Mouse (Mus musculus): ENCODE results near the gene Calml3. TPM values are rescaled to one million over a fixed set of nuclear protein-coding genes. Genes with fewer than 3 reads are reported as not detected.
A peak's percentile ranks its signal among the peaks of the same experiment; 100 is the strongest.

The Calml3 gene
- polyA plus RNA-seq, 1 experiment from 2014 or later: not detected

DNA sequence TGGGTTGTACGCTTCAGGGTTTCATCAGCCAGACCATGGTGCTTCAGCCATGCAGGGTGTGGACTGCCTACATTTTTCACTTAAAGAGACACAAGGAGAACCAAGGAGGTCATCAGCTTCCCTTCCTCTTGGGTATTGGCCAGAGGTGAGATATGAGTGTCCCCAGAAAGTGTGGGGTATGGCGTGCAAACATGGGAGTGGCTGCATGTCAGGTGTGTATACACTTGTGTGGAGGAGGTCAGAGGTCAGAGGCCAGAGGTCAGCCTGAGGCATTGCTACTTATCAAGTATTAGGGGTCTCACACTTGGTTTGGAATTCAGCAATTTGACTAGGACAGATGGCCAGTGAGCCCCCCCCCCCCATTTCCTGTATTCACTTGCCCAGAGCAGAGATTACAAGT lies 15.5 kb downstream of the Calml3 start:
- no peak overlapping the region for H3K9ac ChIP-seq (replicated peaks; ENCODE audit: low read depth, low read length)
- no peak for ATAC-seq
- no peaks in the 10 kb centered on the region for H3K9me3 ChIP-seq (ENCODE audit: control insufficient read depth, low read length)
- H3K36me3 ChIP-seq (ENCODE audit: control insufficient read depth, insufficient read depth): no peaks in the 10 kb centered on the region
- no peaks in the 10 kb centered on the region for H3K27me3 ChIP-seq (replicated peaks; ENCODE audit: control insufficient read depth, insufficient read depth, low read length)
- 86% methylated on average over 2 of the region's 2 CpGs for WGBS
- H3K4me1 ChIP-seq (replicated peaks; ENCODE audit: control insufficient read depth, insufficient read depth, low read length): no peaks in the 10 kb centered on the region
- no peak overlapping the region for H3K4me2 ChIP-seq (ENCODE audit: low read length)
- H3K27ac ChIP-seq (ENCODE audit: low read length): no peak overlapping the region
- H3K4me3 ChIP-seq (replicated peaks; ENCODE audit: low read length): no peak overlapping the region

DNA sequence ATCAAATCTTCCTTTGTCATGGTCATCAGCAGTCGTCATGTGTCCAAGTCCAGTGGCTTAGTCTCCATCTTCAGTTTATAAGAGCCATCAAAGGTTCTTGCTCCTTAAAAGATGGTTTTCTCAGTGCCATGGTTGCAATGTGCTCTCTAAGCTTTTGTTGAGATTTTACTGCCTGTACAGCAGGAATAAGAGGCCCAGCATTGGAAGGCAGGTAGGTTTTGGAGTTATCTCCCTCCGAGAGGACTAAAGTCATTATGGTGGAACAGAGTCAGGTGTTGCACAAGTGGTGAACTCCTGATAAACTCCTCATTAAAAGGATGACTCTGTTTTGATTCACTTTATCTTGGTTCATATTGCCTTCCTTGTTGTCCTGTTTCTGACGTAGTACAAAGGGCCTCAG lies 16.5 kb downstream of the Calml3 start:
- no peak overlapping the region for H3K4me2 ChIP-seq (ENCODE audit: low read length)
- no peaks in the 10 kb centered on the region for H3K4me1 ChIP-seq (replicated peaks; ENCODE audit: control insufficient read depth, insufficient read depth, low read length)
- H3K9ac ChIP-seq (replicated peaks; ENCODE audit: low read depth, low read length): no peak overlapping the region
- H3K4me3 ChIP-seq (replicated peaks; ENCODE audit: low read length): no peak overlapping the region
- no peaks in the 10 kb centered on the region for H3K36me3 ChIP-seq (ENCODE audit: control insufficient read depth, insufficient read depth)
- H3K27ac ChIP-seq (ENCODE audit: low read length): no peak overlapping the region
- 92% methylated on average over 3 of the region's 3 CpGs for WGBS
- H3K9me3 ChIP-seq (ENCODE audit: control insufficient read depth, low read length): no peaks in the 10 kb centered on the region
- no peak for ATAC-seq
- no peaks in the 10 kb centered on the region for H3K27me3 ChIP-seq (replicated peaks; ENCODE audit: control insufficient read depth, insufficient read depth, low read length)

DNA sequence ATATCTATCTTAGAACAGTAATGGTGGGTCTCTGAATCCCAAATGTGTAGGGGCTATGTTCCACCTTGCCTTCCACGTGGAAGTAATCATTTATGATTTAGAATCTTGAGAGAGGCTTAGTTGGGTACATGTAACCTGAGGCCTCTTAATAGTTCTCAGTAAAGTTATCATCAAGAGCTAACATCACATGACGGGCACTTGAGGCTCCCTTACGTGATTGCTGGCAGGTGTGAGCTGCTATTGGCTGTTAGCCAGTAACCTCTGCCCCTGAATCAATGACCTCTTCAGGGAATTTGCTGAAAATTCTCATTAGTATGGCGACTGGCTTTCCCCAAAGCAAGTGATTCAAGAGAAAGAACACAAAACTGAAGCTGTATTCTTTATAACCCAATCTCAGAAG lies 17.0 kb downstream of the Calml3 start:
- no peak overlapping the region for H3K9ac ChIP-seq (replicated peaks; ENCODE audit: low read depth, low read length)
- H3K4me3 ChIP-seq (replicated peaks; ENCODE audit: low read length): no peak overlapping the region
- H3K27me3 ChIP-seq (replicated peaks; ENCODE audit: control insufficient read depth, insufficient read depth, low read length): no peaks in the 10 kb centered on the region
- ATAC-seq: no peak
- no peaks in the 10 kb centered on the region for H3K9me3 ChIP-seq (ENCODE audit: control insufficient read depth, low read length)
- H3K36me3 ChIP-seq (ENCODE audit: control insufficient read depth, insufficient read depth): no peaks in the 10 kb centered on the region
- H3K4me2 ChIP-seq (ENCODE audit: low read length): no peak overlapping the region
- H3K4me1 ChIP-seq (replicated peaks; ENCODE audit: control insufficient read depth, insufficient read depth, low read length): no peaks in the 10 kb centered on the region
- 70% methylated on average over 4 of the region's 4 CpGs for WGBS
- H3K27ac ChIP-seq (ENCODE audit: low read length): no peak overlapping the region

- no peak overlapping the region for H3K27ac ChIP-seq (ENCODE audit: low read length)
- ATAC-seq: no peak
- no peaks in the 10 kb centered on the region for H3K27me3 ChIP-seq (replicated peaks; ENCODE audit: control insufficient read depth, insufficient read depth, low read length)
- no peaks in the 10 kb centered on the region for H3K36me3 ChIP-seq (ENCODE audit: control insufficient read depth, insufficient read depth)
- H3K4me3 ChIP-seq (replicated peaks; ENCODE audit: low read length): no peak overlapping the region
- no peaks in the 10 kb centered on the region for H3K4me1 ChIP-seq (replicated peaks; ENCODE audit: control insufficient read depth, insufficient read depth, low read length)
- no peak overlapping the region for H3K9ac ChIP-seq (replicated peaks; ENCODE audit: low read depth, low read length)
- 71% methylated on average over 2 of the region's 2 CpGs for WGBS
- no peak overlapping the region for H3K4me2 ChIP-seq (ENCODE audit: low read length)
- no peaks in the 10 kb centered on the region for H3K9me3 ChIP-seq (ENCODE audit: control insufficient read depth, low read length)
Observed at GRCm38 (mm10) chr13:3783621-3784020, 20.5 kb downstream of the Calml3 start.

GRCm38 (mm10) chr13:3782499-3782898 lies 21.6 kb downstream of the Calml3 start:
- H3K27me3 ChIP-seq (replicated peaks; ENCODE audit: control insufficient read depth, insufficient read depth, low read length): no peaks in the 10 kb centered on the region
- H3K9me3 ChIP-seq (ENCODE audit: control insufficient read depth, low read length): no peaks in the 10 kb centered on the region
- 38% methylated on average over 2 of the region's 2 CpGs for WGBS
- no peaks in the 10 kb centered on the region for H3K36me3 ChIP-seq (ENCODE audit: control insufficient read depth, insufficient read depth)
- H3K4me1 ChIP-seq (replicated peaks; ENCODE audit: control insufficient read depth, insufficient read depth, low read length): no peaks in the 10 kb centered on the region
- no peak overlapping the region for H3K27ac ChIP-seq (ENCODE audit: low read length)
- H3K4me3 ChIP-seq (replicated peaks; ENCODE audit: low read length): no peak overlapping the region
- ATAC-seq: no peak
- no peak overlapping the region for H3K9ac ChIP-seq (replicated peaks; ENCODE audit: low read depth, low read length)
- no peak overlapping the region for H3K4me2 ChIP-seq (ENCODE audit: low read length)

- no peaks in the 10 kb centered on the region for H3K4me1 ChIP-seq (replicated peaks; ENCODE audit: control insufficient read depth, insufficient read depth, low read length)
- H3K4me2 ChIP-seq (ENCODE audit: low read length): no peak overlapping the region
- no peak overlapping the region for H3K4me3 ChIP-seq (replicated peaks; ENCODE audit: low read length)
- no peaks in the 10 kb centered on the region for H3K27me3 ChIP-seq (replicated peaks; ENCODE audit: control insufficient read depth, insufficient read depth, low read length)
- H3K9me3 ChIP-seq (ENCODE audit: control insufficient read depth, low read length): no peaks in the 10 kb centered on the region
- H3K36me3 ChIP-seq (ENCODE audit: control insufficient read depth, insufficient read depth): no peaks in the 10 kb centered on the region
- H3K9ac ChIP-seq (replicated peaks; ENCODE audit: low read depth, low read length): no peak overlapping the region
- no peak overlapping the region for H3K27ac ChIP-seq (ENCODE audit: low read length)
- ATAC-seq: no peak
- WGBS: 81% methylated on average over 8 of the region's 8 CpGs
Observed at GRCm38 (mm10) chr13:3779575-3780226, 24.4 kb downstream of the Calml3 start.

DNA sequence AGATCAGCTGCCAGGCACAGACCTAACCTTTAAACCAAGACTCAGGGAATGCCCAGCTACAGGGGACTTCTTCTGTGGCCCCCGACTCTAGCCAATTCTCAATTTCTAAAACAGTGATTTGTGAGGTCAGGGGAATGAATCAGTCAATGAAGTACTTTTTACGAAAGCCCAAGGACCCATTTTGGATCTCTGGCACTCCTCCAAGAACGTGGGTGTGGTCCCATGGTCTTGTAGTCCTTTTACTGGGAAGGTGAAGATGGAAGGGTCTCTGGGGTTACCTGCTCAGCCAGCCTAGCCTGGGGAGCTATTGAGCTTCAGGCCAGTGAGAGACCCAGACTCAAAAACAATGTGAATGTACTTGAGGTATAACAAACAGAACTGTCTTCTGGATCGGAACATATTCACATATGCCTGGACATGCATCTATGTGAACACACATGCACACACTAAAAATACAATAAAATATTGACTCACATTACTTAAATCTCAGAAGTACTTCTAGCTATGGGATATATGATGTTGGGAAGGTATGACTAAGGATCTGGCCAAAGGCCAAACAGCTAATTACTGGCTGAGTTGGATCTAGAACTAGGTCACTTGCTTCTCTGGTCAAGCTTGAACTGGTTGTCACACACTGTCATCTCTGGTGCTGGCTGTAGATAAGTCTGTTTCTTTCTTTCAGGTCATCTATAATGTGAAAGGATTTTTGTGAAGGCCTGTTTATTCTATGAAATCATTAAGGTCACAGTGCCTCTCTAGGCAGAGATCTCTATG lies 25.3 kb downstream of the Calml3 start:
- Histone ChIP-seq H3K27me3 (replicated peaks; ENCODE audit: control insufficient read depth, insufficient read depth, low read length) (no peaks in the 10 kb centered on the region), H3K27ac (ENCODE audit: low read length) (no peak overlapping the region), H3K4me3 (replicated peaks; ENCODE audit: low read length) (no peak overlapping the region), H3K36me3 (ENCODE audit: control insufficient read depth, insufficient read depth) (no peaks in the 10 kb centered on the region), H3K9ac (replicated peaks; ENCODE audit: low read depth, low read length) (no peak overlapping the region), H3K4me2 (ENCODE audit: low read length) (no peak overlapping the region), H3K4me1 (replicated peaks; ENCODE audit: control insufficient read depth, insufficient read depth, low read length) (no peaks in the 10 kb centered on the region), H3K9me3 (ENCODE audit: control insufficient read depth, low read length) (no peaks in the 10 kb centered on the region)
- 79% methylated on average over 4 of the region's 4 CpGs for WGBS
- ATAC-seq: no peak

DNA sequence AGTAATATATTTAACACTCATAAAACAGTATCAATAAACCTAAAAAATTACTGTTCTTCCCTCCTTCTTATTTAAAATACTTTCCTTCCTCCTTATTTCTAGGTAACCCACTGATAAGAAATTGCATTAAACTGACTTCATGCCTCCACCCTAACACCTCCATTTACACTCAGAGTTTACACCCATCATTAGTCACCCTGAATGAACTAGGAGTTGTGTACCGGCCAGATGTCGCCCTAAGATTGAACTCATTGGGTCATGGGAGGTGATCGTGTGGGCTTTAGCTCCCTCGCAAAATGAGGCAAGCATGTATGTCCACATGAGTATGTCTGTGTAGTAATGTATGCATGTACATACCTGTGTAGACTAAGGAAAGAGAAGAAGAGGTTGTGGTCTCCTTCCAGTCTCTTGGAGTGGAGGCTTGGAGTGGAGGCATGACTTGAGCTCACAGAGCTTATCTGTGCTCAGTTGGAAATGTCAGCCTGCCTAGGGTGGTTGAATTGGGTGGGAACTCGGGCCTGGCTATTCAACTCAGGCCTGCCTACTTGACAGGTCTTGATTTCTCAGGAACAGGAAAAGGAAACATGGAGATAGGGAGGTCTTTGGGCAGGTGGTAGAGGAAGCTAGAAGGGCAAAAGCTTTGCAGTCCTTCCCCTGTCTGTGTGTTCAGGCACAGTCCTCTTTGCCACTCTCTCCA lies 26.8 kb downstream of the Calml3 start:
- H3K36me3 ChIP-seq (ENCODE audit: control insufficient read depth, insufficient read depth): no peaks in the 10 kb centered on the region
- H3K27ac ChIP-seq (ENCODE audit: low read length): no peak overlapping the region
- H3K27me3 ChIP-seq (replicated peaks; ENCODE audit: control insufficient read depth, insufficient read depth, low read length): no peaks in the 10 kb centered on the region
- no peak overlapping the region for H3K4me2 ChIP-seq (ENCODE audit: low read length)
- no peaks in the 10 kb centered on the region for H3K9me3 ChIP-seq (ENCODE audit: control insufficient read depth, low read length)
- 89% methylated on average over 5 of the region's 5 CpGs for WGBS
- no peak for ATAC-seq
- H3K4me3 ChIP-seq (replicated peaks; ENCODE audit: low read length): no peak overlapping the region
- no peak overlapping the region for H3K9ac ChIP-seq (replicated peaks; ENCODE audit: low read depth, low read length)
- H3K4me1 ChIP-seq (replicated peaks; ENCODE audit: control insufficient read depth, insufficient read depth, low read length): no peaks in the 10 kb centered on the region

- H3K4me1 ChIP-seq (replicated peaks; ENCODE audit: control insufficient read depth, insufficient read depth, low read length): no peaks in the 10 kb centered on the region
- ATAC-seq: 0 out of 2 replicates have a peak, but pooled peaks have one; percentile 18
- H3K4me2 ChIP-seq (ENCODE audit: low read length): no peak overlapping the region
- H3K27me3 ChIP-seq (replicated peaks; ENCODE audit: control insufficient read depth, insufficient read depth, low read length): no peaks in the 10 kb centered on the region
- no peak overlapping the region for H3K4me3 ChIP-seq (replicated peaks; ENCODE audit: low read length)
- no peak overlapping the region for H3K27ac ChIP-seq (ENCODE audit: low read length)
- no peaks in the 10 kb centered on the region for H3K36me3 ChIP-seq (ENCODE audit: control insufficient read depth, insufficient read depth)
- 80% methylated on average over 4 of the region's 4 CpGs for WGBS
- H3K9ac ChIP-seq (replicated peaks; ENCODE audit: low read depth, low read length): no peak overlapping the region
- no peaks in the 10 kb centered on the region for H3K9me3 ChIP-seq (ENCODE audit: control insufficient read depth, low read length)
Observed at GRCm38 (mm10) chr13:3776446-3776845, 27.7 kb downstream of the Calml3 start.

All from forebrain, embryonic 16.5 days (tissue).